Mouse (Mus musculus) forebrain, embryonic 11.5 days (tissue): Measurements from ENCODE around the gene Aar2. TPM values are rescaled to one million over a fixed set of nuclear protein-coding genes. Genes with fewer than 3 reads are reported as not detected.
A peak's percentile ranks its signal among the peaks of the same experiment; 100 is the strongest.

Source experiments
- ATAC-seq: fragments of 200-750 bp; cut with Nextera tagmentation; replicated peaks from 2 replicates; pipeline ENCODE4 v1.8.0; 2017; ENCODE audit warnings: moderate TSS enrichment; ENCODE audit not compliant: low FRiP score
- DNase-seq: peaks from one replicate; pipeline ENCODE4 v3.0.0-alpha.2; 2017; ENCODE audit warnings: low spot score
- H3K27ac ChIP-seq: fragments of 300-500 bp; sonication (generic); 2 replicates; pipeline ENCODE4 v1.5.1; 2014; ENCODE audit warnings: low read depth, low read length
- H3K27me3 ChIP-seq: fragments of 300-500 bp; sonication (generic); 2 replicates; pipeline ENCODE4 v1.6.1; 2014; ENCODE audit warnings: mild to moderate bottlenecking, low read length, mixed read lengths; ENCODE audit not compliant: control insufficient read depth, insufficient read depth
- H3K36me3 ChIP-seq: fragments of 300-500 bp; sonication (generic); 2 replicates; pipeline ENCODE4 v1.6.1; 2014; ENCODE audit warnings: mild to moderate bottlenecking, low read length, moderate library complexity, mixed read lengths; ENCODE audit not compliant: control insufficient read depth, insufficient read depth
- H3K4me1 ChIP-seq: fragments of 300-500 bp; sonication (generic); replicated peaks from 2 replicates; pipeline ENCODE4 v1.6.1; 2014; ENCODE audit warnings: low read length, mixed read lengths; ENCODE audit not compliant: control insufficient read depth, insufficient read depth
- H3K4me2 ChIP-seq: fragments of 300-500 bp; sonication (generic); 2 replicates; pipeline ENCODE4 v1.6.1; 2014; ENCODE audit warnings: low read depth, mild to moderate bottlenecking, low read length, moderate library complexity, mixed read lengths; ENCODE audit not compliant: severe bottlenecking
- H3K4me3 ChIP-seq: fragments of 300-500 bp; sonication (generic); 2 replicates; pipeline ENCODE4 v1.5.1; 2014; ENCODE audit warnings: low read depth, low read length
- H3K9ac ChIP-seq: fragments of 300-500 bp; sonication (generic); 2 replicates; pipeline ENCODE4 v1.6.1; 2014; ENCODE audit warnings: low read length
- H3K9me3 ChIP-seq: fragments of 300-500 bp; sonication (generic); 2 replicates; pipeline ENCODE4 v1.6.1; 2016; ENCODE audit warnings: low read length, mixed read lengths; ENCODE audit not compliant: control insufficient read depth
- WGBS: fragments of 180-500 bp; shearing (Covaris S2); extraction: QIAGEN DNeasy Blood & Tissue Kit; methylation state at CpG from one replicate; pipeline ENCODE4 v1.1.7; 2014; 5-methylcytosine and 5-hydroxymethylcytosine counted together
- polyA plus RNA-seq: library from polyadenylated mRNA; unstranded; fragments of >200 nt; fragmentation: Nextera tagmentation; extraction: Ambion mirVana; gene quantifications from 2 replicates; pipeline ENCODE4 v1.2.1, GENCODE M21; 2014

The Aar2 gene
- polyA plus RNA-seq, 1 experiment from 2014 or later: 45.9 TPM

GRCm38 (mm10) chr2:156576850-156577587 lies 29.6 kb downstream of the Aar2 start:
- Histone ChIP-seq H3K4me2 (no peak overlapping the region), H3K27ac (no peak overlapping the region), H3K9me3 (no peaks in the 10 kb centered on the region), H3K9ac (no peak overlapping the region), H3K4me1 (no peaks in the 10 kb centered on the region), H3K36me3 (no peaks in the 10 kb centered on the region), H3K27me3 (no peaks in the 10 kb centered on the region), H3K4me3 (no peak overlapping the region)
- ATAC-seq: no peak
- WGBS: 85% methylated on average over 7 of the region's 7 CpGs
- DNase-seq: no peak

- DNase-seq (no peak), ATAC-seq (no peak)
- H3K9me3 ChIP-seq: no peaks in the 10 kb centered on the region
- no peak overlapping the region for H3K27ac ChIP-seq
- H3K36me3 ChIP-seq: no peaks in the 10 kb centered on the region
- H3K4me1 ChIP-seq: peaks cover 3% of the 10 kb centered on the region
- no peak overlapping the region for H3K4me2 ChIP-seq
- WGBS: 81% methylated on average over 5 of the region's 5 CpGs
- H3K9ac ChIP-seq: no peak overlapping the region
- H3K27me3 ChIP-seq: no peaks in the 10 kb centered on the region
- no peak overlapping the region for H3K4me3 ChIP-seq
Observed at GRCm38 (mm10) chr2:156580507-156580906, 33.1 kb downstream of the Aar2 start.

- Histone ChIP-seq H3K9me3 (no peaks in the 10 kb centered on the region), H3K27me3 (no peaks in the 10 kb centered on the region), H3K4me2 (no peak overlapping the region), H3K4me1 (peaks cover 3% of the 10 kb centered on the region), H3K36me3 (no peaks in the 10 kb centered on the region), H3K9ac (no peak overlapping the region), H3K27ac (no peak overlapping the region), H3K4me3 (no peak overlapping the region)
- WGBS: 70% methylated on average over 10 of the region's 10 CpGs
- ATAC-seq (no peak), DNase-seq (no peak)
Observed at GRCm38 (mm10) chr2:156581244-156581643, 33.9 kb downstream of the Aar2 start.

- H3K4me1 ChIP-seq: peaks cover 3% of the 10 kb centered on the region
- 92% methylated on average over 10 of the region's 10 CpGs for WGBS
- no peak for DNase-seq
Observed at GRCm38 (mm10) chr2:156582887-156583286, 35.5 kb downstream of the Aar2 start.

GRCm38 (mm10) chr2:156584154-156584796 lies 36.9 kb downstream of the Aar2 start:
- Histone ChIP-seq H3K27me3 (no peaks in the 10 kb centered on the region), H3K9ac (no peak overlapping the region), H3K4me2 (no peak overlapping the region), H3K4me1 (peaks cover 3% of the 10 kb centered on the region), H3K36me3 (no peaks in the 10 kb centered on the region), H3K27ac (no peak overlapping the region), H3K9me3 (no peaks in the 10 kb centered on the region), H3K4me3 (no peak overlapping the region)
- WGBS: 66% methylated on average over 11 of the region's 11 CpGs
- DNase-seq (no peak), ATAC-seq (no peak)

More at GRCm38 (mm10) chr2:156582887-156583286, 35.5 kb downstream of the Aar2 start:
- H3K27me3 ChIP-seq: no peaks in the 10 kb centered on the region
- no peaks in the 10 kb centered on the region for H3K36me3 ChIP-seq
- H3K9me3 ChIP-seq: no peaks in the 10 kb centered on the region
- ATAC-seq: no peak
- no peak overlapping the region for H3K27ac ChIP-seq
- no peak overlapping the region for H3K9ac ChIP-seq
- no peak overlapping the region for H3K4me3 ChIP-seq
- H3K4me2 ChIP-seq: no peak overlapping the region

GRCm38 (mm10) chr2:156584797-156585471 lies 37.5 kb downstream of the Aar2 start:
- Histone ChIP-seq H3K27ac (no peak overlapping the region), H3K9me3 (no peaks in the 10 kb centered on the region)
- peak; percentile 58 for ATAC-seq

GRCm38 (mm10) chr2:156589481-156589880 lies 42.1 kb downstream of the Aar2 start:
- H3K4me2 ChIP-seq: no peak overlapping the region
- H3K36me3 ChIP-seq: no peaks in the 10 kb centered on the region
- WGBS: 90% methylated on average over 9 of the region's 9 CpGs
- no peaks in the 10 kb centered on the region for H3K9me3 ChIP-seq
- ATAC-seq: no peak
- peaks cover 3% of the 10 kb centered on the region for H3K4me1 ChIP-seq
- no peak overlapping the region for H3K4me3 ChIP-seq
- no peak overlapping the region for H3K27ac ChIP-seq
- no peak overlapping the region for H3K9ac ChIP-seq
- DNase-seq: no peak
- no peaks in the 10 kb centered on the region for H3K27me3 ChIP-seq

More at GRCm38 (mm10) chr2:156584797-156585471, 37.5 kb downstream of the Aar2 start:
- Histone ChIP-seq H3K27me3 (no peaks in the 10 kb centered on the region), H3K4me3 (no peak overlapping the region), H3K36me3 (no peaks in the 10 kb centered on the region), H3K9ac (no peak overlapping the region), H3K4me2 (peak overlapping the region; percentile 31; the same call in 1 of the 2 replicates), H3K4me1 (peaks cover 3% of the 10 kb centered on the region)
- WGBS: 33% methylated on average over 14 of the region's 14 CpGs
- peak; percentile 56 for DNase-seq

- Histone ChIP-seq H3K27ac (no peak overlapping the region), H3K4me1 (no peaks in the 10 kb centered on the region), H3K27me3 (no peaks in the 10 kb centered on the region), H3K4me2 (no peak overlapping the region), H3K9me3 (no peaks in the 10 kb centered on the region), H3K4me3 (no peak overlapping the region), H3K9ac (no peak overlapping the region), H3K36me3 (no peaks in the 10 kb centered on the region)
- DNase-seq: no peak
- ATAC-seq: no peak
- WGBS: 67% methylated on average over 15 of the region's 15 CpGs
Observed at GRCm38 (mm10) chr2:156594987-156595490, 47.7 kb downstream of the Aar2 start.
